Mouse (Mus musculus) heart, embryonic 10.5 days (tissue): ENCODE measurements around the gene Pusl1. TPM values are rescaled to one million over a fixed set of nuclear protein-coding genes. Genes with fewer than 3 reads are reported as not detected.

Source experiments
- DNase-seq: peaks from one replicate; pipeline ENCODE4 v3.0.0-alpha.2; 2017; ENCODE audit warnings: low spot score
- H3K27ac ChIP-seq: fragments of 300-500 bp; sonication (generic); 2 replicates; pipeline ENCODE4 v1.5.1; 2016; ENCODE audit warnings: mild to moderate bottlenecking
- H3K27me3 ChIP-seq: fragments of 300-500 bp; sonication (generic); 2 replicates; pipeline ENCODE4 v1.6.1; 2016; ENCODE audit warnings: mild to moderate bottlenecking; ENCODE audit not compliant: poor library complexity, insufficient read depth, severe bottlenecking
- H3K36me3 ChIP-seq: fragments of 300-500 bp; sonication (generic); 2 replicates; pipeline ENCODE4 v1.6.1; 2016; ENCODE audit warnings: mild to moderate bottlenecking, moderate library complexity
- H3K4me1 ChIP-seq: fragments of 300-500 bp; sonication (generic); 2 replicates; pipeline ENCODE4 v1.6.1; 2016; ENCODE audit warnings: mild to moderate bottlenecking
- H3K4me3 ChIP-seq: fragments of 300-500 bp; sonication (generic); 2 replicates; pipeline ENCODE4 v1.5.1; 2016; ENCODE audit warnings: mild to moderate bottlenecking, moderate library complexity
- H3K9me3 ChIP-seq: fragments of 300-500 bp; sonication (generic); 2 replicates; pipeline ENCODE4 v1.6.1; 2016; ENCODE audit warnings: mild to moderate bottlenecking, moderate library complexity
- WGBS: fragments of 180-500 bp; shearing (Covaris S2); methylation state at CpG from one replicate; pipeline ENCODE4 v1.1.7; 2016; 5-methylcytosine and 5-hydroxymethylcytosine counted together
- polyA plus RNA-seq: library from polyadenylated mRNA; unstranded; fragments of >200 nt; fragmentation: Nextera tagmentation; extraction: Ambion mirVana; gene quantifications from 2 replicates; pipeline ENCODE4 v1.2.1, GENCODE M21; 2016

Pusl1 gene
- polyA plus RNA-seq, 1 experiment from 2014 or later, result 43.9 TPM

GRCm38 (mm10) chr4:155849391-155849790, 42.2 kb downstream of the Pusl1 start:
- no peaks in the 10 kb centered on the region for H3K9me3 ChIP-seq
- 89% methylated on average over 2 of the region's 2 CpGs for WGBS
- H3K27me3 ChIP-seq, result no peaks in the 10 kb centered on the region
- peaks cover 28% of the 10 kb centered on the region for H3K4me1 ChIP-seq
- DNase-seq, result no peak
- peaks cover 10% of the 10 kb centered on the region; the same call in 1 of the 2 replicates for H3K36me3 ChIP-seq
- H3K27ac ChIP-seq, result no peak overlapping the region
- H3K4me3 ChIP-seq, result no peak overlapping the region

DNA sequence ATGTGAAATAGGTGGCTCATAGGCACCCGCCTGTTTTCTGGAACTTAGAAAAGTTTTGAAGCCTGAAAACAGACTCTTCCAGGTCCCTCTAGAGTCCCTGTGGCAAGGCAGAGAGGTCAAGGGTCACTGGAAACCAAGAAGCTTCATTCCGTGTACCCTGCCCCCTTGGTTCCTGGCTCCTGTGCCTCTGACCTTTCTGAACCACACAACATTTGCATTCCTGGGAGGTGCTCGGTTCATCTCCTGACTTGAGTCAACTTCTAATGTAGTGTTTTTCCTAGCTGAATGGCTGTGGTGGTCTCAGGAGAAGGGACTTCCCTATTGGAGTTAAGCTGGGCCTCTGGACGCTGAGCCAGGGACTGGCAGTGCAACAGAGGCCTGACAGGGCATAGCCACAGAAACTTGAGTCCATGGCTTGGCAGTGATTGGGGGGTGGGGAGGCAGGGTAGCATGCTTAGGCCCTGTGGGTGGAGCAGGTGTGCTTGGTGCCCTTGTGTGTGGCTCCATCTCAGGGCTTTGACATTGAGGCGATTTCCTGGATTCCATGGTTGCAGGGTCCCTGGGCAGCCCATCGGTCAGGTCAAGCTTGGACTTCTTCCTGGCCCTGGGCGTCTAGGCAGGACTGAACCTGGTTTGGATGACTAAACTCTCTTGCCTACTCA, 43.0 kb downstream of the Pusl1 start:
- Histone ChIP-seq H3K4me1 (peaks cover 28% of the 10 kb centered on the region), H3K27me3 (no peaks in the 10 kb centered on the region), H3K9me3 (no peaks in the 10 kb centered on the region), H3K36me3 (peaks cover 8% of the 10 kb centered on the region), H3K4me3 (peak overlapping the region; percentile 83), H3K27ac (no peak overlapping the region)
- 67% methylated on average over 7 of the region's 7 CpGs for WGBS
- DNase-seq, result no peak

DNA sequence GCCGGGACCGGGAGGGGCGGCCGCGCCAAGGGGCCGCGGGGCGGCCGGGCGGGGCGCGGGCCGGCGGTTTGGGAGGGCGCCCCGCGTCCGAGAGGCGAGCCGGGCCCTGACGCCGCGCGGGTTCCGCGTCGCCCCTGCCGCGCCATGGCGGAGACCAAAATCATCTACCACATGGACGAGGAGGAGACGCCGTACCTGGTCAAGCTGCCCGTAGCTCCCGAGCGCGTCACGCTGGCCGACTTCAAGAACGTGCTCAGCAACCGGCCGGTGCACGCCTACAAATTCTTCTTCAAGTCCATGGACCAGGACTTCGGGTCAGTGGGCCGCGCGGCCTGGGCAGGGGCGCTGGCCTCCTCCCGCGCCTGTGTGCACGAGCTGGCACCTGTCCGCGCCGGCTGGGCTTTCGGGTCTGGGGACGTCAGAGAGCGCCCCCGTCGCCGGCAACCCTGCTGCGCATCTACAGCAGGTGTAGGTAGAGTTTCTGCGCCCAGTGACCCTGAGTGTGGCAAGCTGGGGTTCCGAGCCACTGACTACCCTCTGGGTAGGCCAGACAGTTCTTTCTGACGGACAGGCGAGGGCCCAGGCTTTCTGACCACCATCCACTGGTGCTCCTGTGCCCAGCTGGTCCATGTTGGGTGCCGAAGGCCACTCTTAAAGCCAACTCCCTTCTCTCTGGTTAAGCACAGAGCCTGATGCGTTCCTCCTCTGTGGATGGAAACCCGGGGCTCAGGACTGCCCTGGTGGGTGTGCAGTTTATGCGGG, 43.8 kb downstream of the Pusl1 start:
- Histone ChIP-seq H3K9me3 (no peaks in the 10 kb centered on the region), H3K4me3 (peak overlapping the region; percentile 83), H3K4me1 (peaks cover 28% of the 10 kb centered on the region), H3K27ac (peak overlapping the region; percentile 91), H3K36me3 (peaks cover 14% of the 10 kb centered on the region), H3K27me3 (no peaks in the 10 kb centered on the region)
- DNase-seq, result no peak
- 2% methylated on average over 65 of the region's 69 CpGs for WGBS

DNA sequence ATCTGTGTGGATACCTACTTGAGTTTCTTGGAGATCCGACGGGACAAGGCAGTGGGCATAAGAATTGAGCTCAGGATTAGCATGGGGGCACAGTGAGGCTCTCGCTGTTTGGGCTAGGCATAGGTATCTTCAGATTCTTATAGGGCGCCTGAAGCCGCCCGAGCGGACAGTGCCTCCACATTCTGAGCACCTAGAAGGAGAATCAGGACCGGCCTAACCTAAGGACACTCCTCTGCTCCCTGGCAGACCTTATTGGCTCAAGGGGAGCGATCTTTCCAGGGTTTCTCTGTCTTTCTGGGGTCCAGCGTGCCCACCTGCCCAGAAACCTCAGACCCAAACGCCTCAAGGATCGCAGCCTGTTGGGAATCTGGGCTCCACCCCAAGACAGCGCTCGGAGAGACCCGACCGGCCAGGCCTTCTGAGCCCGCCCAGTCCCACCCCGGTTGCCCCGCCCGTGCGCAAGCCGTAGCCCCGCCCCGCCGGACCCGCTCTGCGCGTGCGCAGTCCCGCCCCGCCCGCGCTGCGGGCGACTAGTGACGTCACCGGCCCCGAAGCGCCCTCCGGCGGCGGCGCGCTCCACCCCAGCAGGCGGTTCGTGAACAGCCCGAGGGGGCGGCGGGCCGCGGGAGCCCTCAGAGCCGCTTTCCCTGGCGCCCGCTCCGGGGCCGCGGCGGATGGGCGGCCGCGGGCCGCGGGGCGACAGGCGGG, 44.6 kb downstream of the Pusl1 start, which contains the start of gene Dvl1:
Dvl1 (plus strand) TSS at position 532 of the 708 bp plus-strand sequence.
- Histone ChIP-seq H3K9me3 (no peaks in the 10 kb centered on the region), H3K4me3 (peak within 1 kb of the TSS; percentile 83), H3K27ac (peak within 1 kb of the TSS; percentile 91), H3K4me1 (peaks cover 26% of the 10 kb centered on the region), H3K27me3 (peaks cover 2% of the 10 kb centered on the region; the same call in 1 of the 2 replicates), H3K36me3 (peaks cover 19% of the 10 kb centered on the region)
- DNase-seq, result peak; percentile 95
- 1% methylated on average over 65 of the region's 65 CpGs for WGBS

- WGBS, result 88% methylated on average over 5 of the region's 5 CpGs
- Histone ChIP-seq H3K4me1 (peaks cover 53% of the 10 kb centered on the region), H3K4me3 (no peak overlapping the region), H3K27me3 (peaks cover 17% of the 10 kb centered on the region), H3K9me3 (no peaks in the 10 kb centered on the region), H3K27ac (no peak overlapping the region), H3K36me3 (peaks cover 25% of the 10 kb centered on the region)
- DNase-seq, result no peak
Observed at GRCm38 (mm10) chr4:155843231-155843630, 48.4 kb downstream of the Pusl1 start.

DNA sequence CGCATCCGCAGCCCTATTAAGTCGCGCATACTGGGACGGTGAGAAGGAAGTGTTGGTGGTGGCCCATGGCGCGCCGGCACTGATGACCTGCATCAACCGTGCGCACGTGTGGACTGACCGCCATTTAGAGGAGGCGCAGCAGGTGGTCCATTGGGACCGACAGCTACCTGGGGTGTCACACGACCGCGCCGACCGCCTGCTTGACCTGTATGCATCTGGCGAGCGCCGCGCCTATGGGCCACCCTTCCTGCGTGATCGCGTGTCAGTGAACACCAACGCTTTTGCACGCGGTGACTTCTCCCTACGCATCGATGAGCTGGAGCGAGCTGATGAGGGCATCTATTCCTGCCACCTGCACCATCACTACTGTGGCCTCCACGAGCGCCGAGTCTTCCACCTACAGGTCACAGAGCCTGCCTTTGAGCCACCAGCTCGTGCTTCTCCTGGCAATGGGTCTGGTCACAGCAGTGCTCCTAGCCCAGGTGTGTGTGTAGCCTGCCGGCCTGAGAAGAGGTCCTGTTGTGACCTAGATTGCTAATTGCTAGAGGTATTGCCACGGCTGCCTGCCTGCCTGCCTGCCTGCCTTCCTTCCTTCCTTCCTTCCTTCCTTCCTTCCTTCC, 49.8 kb downstream of the Pusl1 start:
- Histone ChIP-seq H3K27me3 (peaks cover 17% of the 10 kb centered on the region), H3K4me1 (peaks cover 51% of the 10 kb centered on the region), H3K36me3 (peaks cover 25% of the 10 kb centered on the region), H3K4me3 (peak overlapping the region; percentile 70), H3K9me3 (no peaks in the 10 kb centered on the region), H3K27ac (0 out of 2 replicates have a peak overlapping the region, but pooled peaks have one; percentile 87)
- no peak for DNase-seq
- 45% methylated on average over 38 of the region's 38 CpGs for WGBS

- H3K4me3 ChIP-seq, result peak overlapping the region; percentile 70
- no peaks in the 10 kb centered on the region for H3K9me3 ChIP-seq
- under 1% methylated on average over 32 of the region's 32 CpGs for WGBS
- H3K27me3 ChIP-seq, result peaks cover 17% of the 10 kb centered on the region
- H3K36me3 ChIP-seq, result peaks cover 25% of the 10 kb centered on the region
- H3K4me1 ChIP-seq, result peaks cover 47% of the 10 kb centered on the region
- peak; percentile 90 for DNase-seq
- H3K27ac ChIP-seq, result peak overlapping the region; percentile 87
Observed at GRCm38 (mm10) chr4:155841003-155841454, 50.6 kb downstream of the Pusl1 start.

DNA sequence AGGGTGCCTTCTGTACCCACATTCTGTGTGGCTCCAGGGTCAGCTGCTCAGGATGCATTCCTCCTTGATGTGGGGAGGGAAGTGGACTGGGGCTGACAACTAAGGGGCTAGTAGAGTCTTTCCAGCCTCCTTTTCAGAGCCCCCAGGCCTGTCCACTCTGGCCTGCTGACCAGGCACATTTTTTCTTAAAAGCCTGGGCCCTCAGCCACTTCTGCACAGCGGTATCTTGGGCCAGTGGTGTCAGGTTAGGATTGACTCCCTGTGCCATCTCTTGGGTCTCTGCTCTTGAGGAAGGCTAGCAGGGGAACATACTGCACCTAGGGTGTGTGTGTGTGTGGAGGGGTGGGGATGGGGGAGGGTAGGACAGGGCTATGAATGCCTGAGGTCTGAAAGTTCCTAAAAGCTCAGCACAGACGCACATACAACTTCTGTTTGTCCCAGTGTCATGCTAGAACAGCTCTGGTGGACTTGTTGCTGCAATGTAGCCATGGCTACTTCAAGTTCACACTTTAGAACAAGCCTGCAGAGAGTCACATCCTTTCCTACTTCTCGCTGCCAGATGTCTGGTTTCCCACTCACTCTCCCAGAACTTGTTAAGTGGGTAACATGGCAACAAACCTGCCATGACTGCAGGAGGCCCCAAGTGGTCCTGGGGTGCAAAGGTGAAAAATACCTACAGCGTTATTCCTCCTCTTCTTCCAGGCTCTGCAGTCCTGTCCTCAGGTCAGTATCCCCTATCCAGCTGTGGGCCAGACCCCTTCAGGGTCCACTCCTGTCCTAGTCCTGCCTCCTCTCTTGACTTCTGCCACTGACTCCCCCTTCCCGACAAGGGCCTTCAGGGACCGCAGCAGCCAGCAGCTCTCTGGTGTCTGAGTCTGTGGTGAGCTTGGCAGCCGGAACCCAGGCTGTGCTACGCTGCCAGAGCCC, 51.2 kb downstream of the Pusl1 start:
- peaks cover 17% of the 10 kb centered on the region for H3K27me3 ChIP-seq
- 5% methylated on average over 8 of the region's 8 CpGs for WGBS
- peaks cover 47% of the 10 kb centered on the region for H3K4me1 ChIP-seq
- no peak for DNase-seq
- H3K9me3 ChIP-seq, result no peaks in the 10 kb centered on the region
- peak overlapping the region; percentile 87 for H3K27ac ChIP-seq
- H3K36me3 ChIP-seq, result peaks cover 25% of the 10 kb centered on the region
- peak overlapping the region; percentile 70 for H3K4me3 ChIP-seq

DNA sequence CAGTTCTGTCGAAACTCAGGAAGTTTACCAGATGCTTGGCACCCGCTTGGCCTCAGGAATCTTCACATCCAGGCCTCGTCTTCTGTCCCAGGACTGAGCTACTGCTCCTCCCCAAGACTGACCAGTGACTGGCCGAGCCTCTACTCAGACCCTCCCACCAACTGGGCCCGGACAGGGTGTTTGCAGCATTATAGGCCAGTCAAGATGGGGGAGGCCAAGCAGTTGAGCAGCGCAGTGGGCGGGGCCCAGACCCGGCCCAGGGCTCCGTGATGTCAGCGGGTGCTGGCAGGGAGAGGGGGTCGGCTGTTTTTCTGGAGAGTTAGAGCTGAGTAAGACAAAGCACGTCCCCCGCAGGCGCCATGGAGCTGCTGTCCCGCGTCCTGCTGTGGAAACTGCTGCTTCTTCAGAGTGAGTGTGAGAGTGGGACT, 52.1 kb downstream of the Pusl1 start, which contains the start of gene Mxra8:
Mxra8 (plus strand) TSS at position 198 of the 428 bp plus-strand sequence.
- WGBS, result under 1% methylated on average over 16 of the region's 16 CpGs
- H3K4me3 ChIP-seq, result peak within 1 kb of the TSS; percentile 70
- peaks cover 25% of the 10 kb centered on the region for H3K36me3 ChIP-seq
- peaks cover 17% of the 10 kb centered on the region for H3K27me3 ChIP-seq
- H3K4me1 ChIP-seq, result peaks cover 47% of the 10 kb centered on the region
- peak within 1 kb of the TSS; percentile 87 for H3K27ac ChIP-seq
- H3K9me3 ChIP-seq, result no peaks in the 10 kb centered on the region
- DNase-seq, result peak; percentile 96

DNA sequence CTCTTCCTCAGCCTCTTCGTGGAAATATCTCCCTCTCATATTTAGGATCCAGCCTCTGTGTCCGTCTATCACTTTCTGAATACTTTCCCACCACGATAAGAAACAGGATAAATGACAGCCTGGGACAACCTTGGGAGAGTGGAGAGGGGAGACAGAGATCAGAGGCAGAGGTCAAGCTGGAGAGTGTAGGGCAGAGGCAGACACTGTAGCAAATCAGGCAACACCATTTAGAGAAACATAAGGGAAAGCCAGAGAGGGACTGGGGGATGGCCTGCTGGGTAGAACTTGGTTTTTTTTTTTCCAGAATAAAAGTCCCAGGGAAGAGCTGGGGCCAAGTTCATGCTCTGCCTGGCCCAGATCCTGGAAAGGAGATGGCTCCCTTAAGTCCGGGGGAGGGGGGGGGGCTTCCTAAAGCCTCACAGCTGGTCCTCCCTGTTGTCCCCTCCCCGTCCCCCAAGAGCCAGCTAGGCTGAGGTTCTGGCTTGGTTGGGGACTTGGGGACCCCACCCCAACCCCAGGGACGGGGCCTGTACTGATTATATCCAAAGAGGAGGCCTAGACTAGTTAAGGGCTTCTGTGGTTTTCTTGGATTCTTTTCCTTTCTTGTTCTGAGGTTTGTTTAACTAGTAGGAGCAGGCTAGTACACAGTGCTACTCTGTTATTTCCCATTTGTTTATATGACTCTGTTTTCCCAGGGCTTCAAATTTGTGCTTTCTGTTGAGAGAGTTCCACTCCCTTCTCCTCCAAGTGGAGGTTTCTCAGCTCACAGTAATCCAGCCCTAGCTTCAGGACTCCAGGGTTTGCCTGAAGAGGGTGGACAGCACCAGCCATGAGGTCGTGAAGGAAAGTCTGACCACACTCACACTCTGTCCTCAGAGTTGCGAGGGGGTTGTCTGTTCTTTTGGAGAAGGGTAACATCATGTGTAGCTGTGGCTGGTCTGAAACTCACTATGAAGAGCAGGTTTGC, 53.1 kb downstream of the Pusl1 start:
- H3K4me1 ChIP-seq, result peaks cover 51% of the 10 kb centered on the region
- H3K4me3 ChIP-seq, result peak overlapping the region; percentile 70
- peaks cover 18% of the 10 kb centered on the region for H3K36me3 ChIP-seq
- H3K9me3 ChIP-seq, result no peaks in the 10 kb centered on the region
- WGBS, result 41% methylated on average over 8 of the region's 8 CpGs
- no peak for DNase-seq
- peak overlapping the region; percentile 87 for H3K27ac ChIP-seq
- peaks cover 17% of the 10 kb centered on the region for H3K27me3 ChIP-seq
